Mouse (Mus musculus) cerebellum, adult 2 months (tissue): Measurements from ENCODE around the gene Rab11a. TPM values are rescaled to one million over a fixed set of nuclear protein-coding genes. Genes with fewer than 3 reads are reported as not detected.

Experiments used
- DNase-seq, 2 experiments: peaks; one replicate each; pipeline ENCODE4 v3.0.0; 2021
- H3K27ac ChIP-seq: fragments of 200-500 bp; 2 replicates; pipeline ENCODE4 v1.5.1; 2012; ENCODE audit warnings: low read length, control low read depth, inconsistent platforms; ENCODE audit not compliant: insufficient read depth
- H3K27me3 ChIP-seq: fragments of 200-500 bp; 2 replicates; pipeline ENCODE4 v1.6.1; 2012; ENCODE audit warnings: inconsistent platforms, mild to moderate bottlenecking, low read length, moderate library complexity; ENCODE audit not compliant: control insufficient read depth, insufficient read depth
- H3K4me1 ChIP-seq: fragments of 200-500 bp; 2 replicates; pipeline ENCODE4 v1.6.1; 2011; ENCODE audit warnings: low read length; ENCODE audit not compliant: control insufficient read depth, insufficient read depth
- H3K4me3 ChIP-seq: fragments of 200-500 bp; replicated peaks from 2 replicates; pipeline ENCODE3; 2011; ENCODE audit warnings: mild to moderate bottlenecking, low read depth, low read length, control low read depth; ENCODE audit not compliant: insufficient read depth
- CTCF ChIP-seq: fragments of 200-500 bp; IDR thresholded peaks from 2 replicates; pipeline ENCODE4 v1.5.1; 2011; ENCODE audit warnings: low read depth, mild to moderate bottlenecking, control low read depth, low read length, moderate library complexity, borderline replicate concordance; ENCODE audit not compliant: insufficient read depth
- POLR2A ChIP-seq: fragments of 200-500 bp; IDR thresholded peaks from 2 replicates; pipeline ENCODE4 v1.6.1; 2011; ENCODE audit warnings: low read length, control low read depth, borderline replicate concordance; ENCODE audit not compliant: insufficient read depth
- WGBS: fragments of 180-500 bp; shearing (Covaris S2); methylation state at CpG from one replicate; pipeline ENCODE4 v1.1.7; 2018; 5-methylcytosine and 5-hydroxymethylcytosine counted together
- polyA plus RNA-seq: library from polyadenylated mRNA; depleted of rRNA; stranded (reverse); fragments of >200 nt; gene quantifications from 2 replicates; pipeline ENCODE4 v1.2.3, GENCODE M21; 2012

Rab11a gene
- polyA plus RNA-seq, 1 experiment, result 259 TPM

- Histone ChIP-seq H3K27ac (no peak overlapping the region), H3K4me3 (no peak overlapping the region), H3K4me1 (no peaks in the 10 kb centered on the region), H3K27me3 (no peaks in the 10 kb centered on the region)
- TF ChIP-seq CTCF (no peak), POLR2A (no peak)
- WGBS, result 87% methylated on average over 5 of the region's 5 CpGs
- no peak for DNase-seq
Observed at GRCm38 (mm10) chr9:64704073-64704840, 33.3 kb downstream of the Rab11a start.

GRCm38 (mm10) chr9:64703420-64703965 lies 34.1 kb downstream of the Rab11a start:
- H3K4me1 ChIP-seq, result no peaks in the 10 kb centered on the region
- no peak for DNase-seq
- TF ChIP-seq POLR2A, result no peak
- TF ChIP-seq CTCF, result no peak
- no peak overlapping the region for H3K4me3 ChIP-seq
- H3K27ac ChIP-seq, result no peak overlapping the region
- H3K27me3 ChIP-seq, result no peaks in the 10 kb centered on the region

GRCm38 (mm10) chr9:64702937-64703336 lies 34.6 kb downstream of the Rab11a start:
- Histone ChIP-seq H3K27ac (no peak overlapping the region), H3K4me1 (no peaks in the 10 kb centered on the region), H3K4me3 (no peak overlapping the region), H3K27me3 (no peaks in the 10 kb centered on the region)
- no peak for DNase-seq
- TF ChIP-seq CTCF (no peak), POLR2A (no peak)
- 89% methylated on average over 2 of the region's 2 CpGs for WGBS

- no peaks in the 10 kb centered on the region for H3K4me1 ChIP-seq
- no peak for DNase-seq
- H3K4me3 ChIP-seq, result no peak overlapping the region
- H3K27ac ChIP-seq, result no peak overlapping the region
- no peaks in the 10 kb centered on the region for H3K27me3 ChIP-seq
- no peak for TF ChIP-seq POLR2A
- TF ChIP-seq CTCF, result no peak
Observed at GRCm38 (mm10) chr9:64702391-64702790, 35.2 kb downstream of the Rab11a start.

- 85% methylated on average over 1 of the region's 1 CpGs for WGBS
- H3K27me3 ChIP-seq, result no peaks in the 10 kb centered on the region
- H3K4me3 ChIP-seq, result no peak overlapping the region
- no peak overlapping the region for H3K27ac ChIP-seq
- DNase-seq, result no peak
- no peak for TF ChIP-seq POLR2A
- no peak for TF ChIP-seq CTCF
- no peaks in the 10 kb centered on the region for H3K4me1 ChIP-seq
Observed at GRCm38 (mm10) chr9:64701651-64702050, 35.9 kb downstream of the Rab11a start.

GRCm38 (mm10) chr9:64700451-64701311 lies 36.9 kb downstream of the Rab11a start:
- Histone ChIP-seq H3K27me3 (no peaks in the 10 kb centered on the region), H3K27ac (no peak overlapping the region), H3K4me3 (no peak overlapping the region), H3K4me1 (no peaks in the 10 kb centered on the region)
- TF ChIP-seq CTCF, result no peak
- TF ChIP-seq POLR2A, result no peak
- 90% methylated on average over 4 of the region's 4 CpGs for WGBS
- DNase-seq, result no peak

GRCm38 (mm10) chr9:64698586-64698985 lies 39.0 kb downstream of the Rab11a start:
- H3K4me3 ChIP-seq, result no peak overlapping the region
- no peaks in the 10 kb centered on the region for H3K27me3 ChIP-seq
- no peak overlapping the region for H3K27ac ChIP-seq
- no peak for TF ChIP-seq CTCF
- TF ChIP-seq POLR2A, result no peak
- 95% methylated on average over 1 of the region's 1 CpGs for WGBS
- no peaks in the 10 kb centered on the region for H3K4me1 ChIP-seq
- DNase-seq, result no peak
